Mouse (Mus musculus): ENCODE data around the gene Cers3. TPM values are rescaled to one million over a fixed set of nuclear protein-coding genes. Genes with fewer than 3 reads are reported as not detected.

Gene Cers3
- polyA plus RNA-seq, 1 experiment from 2014 or later, result 0.69 TPM

- DNase-seq (ENCODE audit: low spot score), result no peak
- WGBS, result 31% methylated on average over 8 of the region's 8 CpGs
- Histone ChIP-seq H3K9me3 (replicated peaks) (no peaks in the 10 kb centered on the region), H3K4me3 (no peak overlapping the region), H3K4me1 (peaks cover 10% of the 10 kb centered on the region), H3K27ac (replicated peaks) (no peak overlapping the region), H3K36me3 (no peaks in the 10 kb centered on the region), H3K27me3 (ENCODE audit: low read depth, poor library complexity, severe bottlenecking) (no peaks in the 10 kb centered on the region)
Measured at GRCm38 (mm10) chr7:66789860-66790748, 46.8 kb downstream of the Cers3 start.

- no peak overlapping the region for H3K27ac ChIP-seq (replicated peaks)
- WGBS, result 91% methylated on average over 3 of the region's 3 CpGs
- H3K36me3 ChIP-seq, result no peaks in the 10 kb centered on the region
- H3K4me1 ChIP-seq, result peaks cover 10% of the 10 kb centered on the region
- H3K9me3 ChIP-seq (replicated peaks), result no peaks in the 10 kb centered on the region
- no peak for DNase-seq (ENCODE audit: low spot score)
- no peak overlapping the region for H3K4me3 ChIP-seq
- H3K27me3 ChIP-seq (ENCODE audit: low read depth, poor library complexity, severe bottlenecking), result no peaks in the 10 kb centered on the region
Measured at GRCm38 (mm10) chr7:66791022-66791421, 47.7 kb downstream of the Cers3 start.

GRCm38 (mm10) chr7:66796909-66797308 lies 53.6 kb downstream of the Cers3 start:
- DNase-seq (ENCODE audit: low spot score), result no peak
- Histone ChIP-seq H3K27me3 (ENCODE audit: low read depth, poor library complexity, severe bottlenecking) (no peaks in the 10 kb centered on the region), H3K4me3 (no peak overlapping the region), H3K4me1 (peaks cover 12% of the 10 kb centered on the region), H3K36me3 (no peaks in the 10 kb centered on the region), H3K9me3 (replicated peaks) (no peaks in the 10 kb centered on the region), H3K27ac (replicated peaks) (no peak overlapping the region)
- 80% methylated on average over 1 of the region's 1 CpGs for WGBS

- WGBS, result 94% methylated on average over 1 of the region's 1 CpGs
- Histone ChIP-seq H3K36me3 (no peaks in the 10 kb centered on the region), H3K27me3 (ENCODE audit: low read depth, poor library complexity, severe bottlenecking) (no peaks in the 10 kb centered on the region), H3K4me1 (peaks cover 12% of the 10 kb centered on the region), H3K4me3 (no peak overlapping the region), H3K27ac (replicated peaks) (no peak overlapping the region), H3K9me3 (replicated peaks) (no peaks in the 10 kb centered on the region)
- no peak for DNase-seq (ENCODE audit: low spot score)
Measured at GRCm38 (mm10) chr7:66797345-66797744, 54.0 kb downstream of the Cers3 start.

GRCm38 (mm10) chr7:66798826-66799225 lies 55.5 kb downstream of the Cers3 start:
- no peaks in the 10 kb centered on the region for H3K9me3 ChIP-seq (replicated peaks)
- peak; percentile 17 for DNase-seq (ENCODE audit: low spot score)
- peaks cover 13% of the 10 kb centered on the region for H3K4me1 ChIP-seq
- H3K4me3 ChIP-seq, result no peak overlapping the region
- no peaks in the 10 kb centered on the region for H3K36me3 ChIP-seq
- H3K27me3 ChIP-seq (ENCODE audit: low read depth, poor library complexity, severe bottlenecking), result no peaks in the 10 kb centered on the region
- WGBS, result 46% methylated on average over 5 of the region's 5 CpGs
- no peak overlapping the region for H3K27ac ChIP-seq (replicated peaks)

GRCm38 (mm10) chr7:66800784-66801183 lies 57.5 kb downstream of the Cers3 start:
- Histone ChIP-seq H3K27ac (replicated peaks) (no peak overlapping the region), H3K4me3 (no peak overlapping the region)
- WGBS, result 82% methylated on average over 5 of the region's 5 CpGs

GRCm38 (mm10) chr7:66801785-66802184 lies 58.5 kb downstream of the Cers3 start:
- Histone ChIP-seq H3K9me3 (replicated peaks) (no peaks in the 10 kb centered on the region), H3K36me3 (no peaks in the 10 kb centered on the region), H3K27me3 (ENCODE audit: low read depth, poor library complexity, severe bottlenecking) (no peaks in the 10 kb centered on the region), H3K27ac (replicated peaks) (no peak overlapping the region), H3K4me1 (peaks cover 15% of the 10 kb centered on the region), H3K4me3 (no peak overlapping the region)
- no peak for DNase-seq (ENCODE audit: low spot score)

More at GRCm38 (mm10) chr7:66800784-66801183, 57.5 kb downstream of the Cers3 start:
- H3K4me1 ChIP-seq, result peaks cover 15% of the 10 kb centered on the region
- DNase-seq (ENCODE audit: low spot score), result no peak
- no peaks in the 10 kb centered on the region for H3K36me3 ChIP-seq
- no peaks in the 10 kb centered on the region for H3K27me3 ChIP-seq (ENCODE audit: low read depth, poor library complexity, severe bottlenecking)
- no peaks in the 10 kb centered on the region for H3K9me3 ChIP-seq (replicated peaks)

GRCm38 (mm10) chr7:66803798-66804197 lies 60.5 kb downstream of the Cers3 start:
- no peak overlapping the region for H3K27ac ChIP-seq (replicated peaks)
- 68% methylated on average over 5 of the region's 5 CpGs for WGBS

GRCm38 (mm10) chr7:66806801-66807200 lies 63.5 kb downstream of the Cers3 start:
- DNase-seq (ENCODE audit: low spot score), result no peak
- 0 out of 2 replicates have a peak, but pooled peaks cover 3% of the 10 kb centered on the region for H3K4me1 ChIP-seq
- H3K27ac ChIP-seq (replicated peaks), result no peak overlapping the region
- no peak overlapping the region for H3K4me3 ChIP-seq
- WGBS, result 76% methylated on average over 3 of the region's 3 CpGs
- H3K9me3 ChIP-seq (replicated peaks), result no peaks in the 10 kb centered on the region
- H3K36me3 ChIP-seq, result no peaks in the 10 kb centered on the region
- H3K27me3 ChIP-seq (ENCODE audit: low read depth, poor library complexity, severe bottlenecking), result no peaks in the 10 kb centered on the region

More at GRCm38 (mm10) chr7:66803798-66804197, 60.5 kb downstream of the Cers3 start:
- DNase-seq (ENCODE audit: low spot score), result no peak
- H3K4me1 ChIP-seq, result peaks cover 12% of the 10 kb centered on the region
- no peak overlapping the region for H3K4me3 ChIP-seq
- H3K36me3 ChIP-seq, result no peaks in the 10 kb centered on the region
- no peaks in the 10 kb centered on the region for H3K27me3 ChIP-seq (ENCODE audit: low read depth, poor library complexity, severe bottlenecking)
- H3K9me3 ChIP-seq (replicated peaks), result no peaks in the 10 kb centered on the region

- Histone ChIP-seq H3K36me3 (no peaks in the 10 kb centered on the region), H3K9me3 (replicated peaks) (no peaks in the 10 kb centered on the region), H3K4me1 (no peaks in the 10 kb centered on the region), H3K27ac (replicated peaks) (no peak overlapping the region), H3K4me3 (no peak overlapping the region), H3K27me3 (ENCODE audit: low read depth, poor library complexity, severe bottlenecking) (no peaks in the 10 kb centered on the region)
- WGBS, result 92% methylated on average over 7 of the region's 7 CpGs
- no peak for DNase-seq (ENCODE audit: low spot score)
Measured at GRCm38 (mm10) chr7:66810436-66810835, 67.1 kb downstream of the Cers3 start.

- H3K9me3 ChIP-seq (replicated peaks), result no peaks in the 10 kb centered on the region
- no peaks in the 10 kb centered on the region for H3K4me1 ChIP-seq
- H3K36me3 ChIP-seq, result no peaks in the 10 kb centered on the region
- H3K27me3 ChIP-seq (ENCODE audit: low read depth, poor library complexity, severe bottlenecking), result no peaks in the 10 kb centered on the region
- DNase-seq (ENCODE audit: low spot score), result no peak
- H3K4me3 ChIP-seq, result no peak overlapping the region
- 68% methylated on average over 1 of the region's 1 CpGs for WGBS
- no peak overlapping the region for H3K27ac ChIP-seq (replicated peaks)
Measured at GRCm38 (mm10) chr7:66811294-66811693, 68.0 kb downstream of the Cers3 start.

GRCm38 (mm10) chr7:66812289-66812688 lies 69.0 kb downstream of the Cers3 start:
- WGBS, result 93% methylated on average over 4 of the region's 4 CpGs
- no peaks in the 10 kb centered on the region for H3K9me3 ChIP-seq (replicated peaks)
- H3K36me3 ChIP-seq, result no peaks in the 10 kb centered on the region
- no peaks in the 10 kb centered on the region for H3K27me3 ChIP-seq (ENCODE audit: low read depth, poor library complexity, severe bottlenecking)
- no peaks in the 10 kb centered on the region for H3K4me1 ChIP-seq
- no peak overlapping the region for H3K27ac ChIP-seq (replicated peaks)
- H3K4me3 ChIP-seq, result no peak overlapping the region
- no peak for DNase-seq (ENCODE audit: low spot score)

- Histone ChIP-seq H3K4me3 (no peak overlapping the region), H3K9me3 (replicated peaks) (no peaks in the 10 kb centered on the region), H3K27me3 (ENCODE audit: low read depth, poor library complexity, severe bottlenecking) (no peaks in the 10 kb centered on the region), H3K36me3 (no peaks in the 10 kb centered on the region), H3K4me1 (no peaks in the 10 kb centered on the region), H3K27ac (replicated peaks) (no peak overlapping the region)
- DNase-seq (ENCODE audit: low spot score), result no peak
- 89% methylated on average over 9 of the region's 9 CpGs for WGBS
Measured at GRCm38 (mm10) chr7:66812737-66813136, 69.4 kb downstream of the Cers3 start.
